Comparison of ENCODE assay signal across 9 mouse cellular contexts in the genomic region with DNA sequence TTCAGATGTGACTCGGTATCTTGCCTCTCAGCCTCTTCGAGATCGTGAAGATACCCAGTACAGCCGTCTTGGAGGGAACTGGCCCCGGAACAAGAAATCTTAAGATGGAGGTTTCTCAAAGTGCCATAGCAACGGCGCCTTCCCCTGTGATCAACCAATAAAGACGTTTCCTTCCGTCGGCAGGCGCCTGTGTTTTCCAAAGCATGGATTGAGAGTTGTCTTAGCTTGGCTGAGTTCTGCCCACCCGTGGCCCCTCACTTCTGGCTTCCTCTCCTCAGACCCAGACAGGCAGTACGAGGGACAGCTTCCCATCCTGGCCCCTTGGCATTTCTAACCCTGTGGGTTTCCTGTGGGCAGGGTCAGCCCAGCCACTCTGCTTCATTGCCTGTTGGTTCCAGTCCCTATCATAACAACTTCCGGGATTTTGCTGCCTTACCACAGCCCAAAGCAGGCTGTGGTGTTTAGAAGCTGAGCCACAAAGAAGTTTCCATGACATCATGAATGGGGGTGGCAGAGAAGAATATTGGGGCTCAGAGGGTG. TPM values are rescaled to one million over a fixed set of nuclear protein-coding genes. Genes with fewer than 3 reads are reported as not detected.
A peak's percentile ranks its signal among the peaks of the same experiment; 100 is the strongest.
DNase-seq lines count a peak whose midpoint lies in the region; ATAC-seq and TF ChIP-seq lines count a peak whose summit lies in the region.
"Had no signal": no experiment of that assay in that cellular context is flagged by ENCODE, and none has a peak within 500 bp of the region (broad histone marks: within the 10 kb centered on the region; RNA-seq: fewer than 3 reads in every experiment).

No protein-coding gene starts in this region.

- intact Hi-C loops in left cerebral cortex, postnatal 14 days (cut with DNase I): no loop called here

- 65% methylated on average over 14 of the region's 14 CpGs for WGBS in stomach, embryonic 14.5 days
- WGBS in stomach, postnatal 0 days: 68% methylated on average over 14 of the region's 14 CpGs
- 48% methylated on average over 14 of the region's 14 CpGs for WGBS in heart, embryonic 15.5 days

- H3K9ac ChIP-seq in stomach, embryonic 14.5 days (replicated peaks; ENCODE audit: low read depth, low read length): no peak overlapping the region
- no peak overlapping the region for H3K9ac ChIP-seq in stomach, postnatal 0 days (ENCODE audit: low read length)
- no peak overlapping the region for H3K9ac ChIP-seq in heart, embryonic 15.5 days

- ATAC-seq in stomach, embryonic 14.5 days (ENCODE audit: insufficient number of reproducible peaks, insufficient read depth, low FRiP score, low read depth): no peak
- ATAC-seq in stomach, postnatal 0 days (ENCODE audit: low FRiP score, low TSS enrichment): no peak
- no peak for ATAC-seq in heart, embryonic 15.5 days (replicated peaks; ENCODE audit: insufficient number of reproducible peaks, insufficient read depth, low FRiP score, low read depth)

- no peak overlapping the region for H3K27ac ChIP-seq in stomach, embryonic 14.5 days (ENCODE audit: low read length)
- no peak overlapping the region for H3K27ac ChIP-seq in stomach, postnatal 0 days (replicated peaks)
- H3K27ac ChIP-seq in heart, embryonic 15.5 days: peak overlapping the region; percentile 45; the same call in 1 of the 2 replicates

- TF ChIP-seq CTCF in stomach, postnatal 0 days (IDR thresholded peaks at IDR 0.05; ENCODE audit: low read depth): no peak

- H3K27me3 ChIP-seq in stomach, embryonic 14.5 days (ENCODE audit: control insufficient read depth, insufficient read depth, low read length): no peaks in the 10 kb centered on the region
- H3K27me3 ChIP-seq in stomach, postnatal 0 days (ENCODE audit: control insufficient read depth, insufficient read depth, low read length): no peaks in the 10 kb centered on the region
- no peaks in the 10 kb centered on the region for H3K27me3 ChIP-seq in heart, embryonic 15.5 days

- no peak for DNase-seq in stomach, postnatal 0 days (ENCODE audit: low spot score)
- DNase-seq in lung, postnatal 25 days (ENCODE audit: low spot score): peak; percentile 81
- peak; percentile 87 for DNase-seq in thymus, postnatal 25 days
- no peak for DNase-seq in cerebellum, adult 8-10 months
- DNase-seq in left cerebral cortex, adult 18-20 months (ENCODE audit: low spot score in 2 of 2): no peak
- DNase-seq in left cerebral cortex, postnatal 14 days (ENCODE audit: low spot score in 2 of 2): no peak

- 0 out of 2 replicates have a peak overlapping the region, but pooled peaks have one; percentile 3 for H3K4me2 ChIP-seq in stomach, embryonic 14.5 days (replicated peaks; ENCODE audit: low read depth, low read length)
- no peak overlapping the region for H3K4me2 ChIP-seq in stomach, postnatal 0 days (replicated peaks; ENCODE audit: low read depth)
- peak overlapping the region; percentile 18; the same call in 1 of the 2 replicates for H3K4me2 ChIP-seq in heart, embryonic 15.5 days

- no peak for TF ChIP-seq EP300 in stomach, postnatal 0 days (optimal IDR thresholded peaks at IDR 0.05)

- no peaks in the 10 kb centered on the region for H3K36me3 ChIP-seq in stomach, embryonic 14.5 days (ENCODE audit: control insufficient read depth, insufficient read depth, low read length)
- no peaks in the 10 kb centered on the region for H3K36me3 ChIP-seq in stomach, postnatal 0 days (ENCODE audit: control insufficient read depth, insufficient read depth, low read length)
- no peaks in the 10 kb centered on the region for H3K36me3 ChIP-seq in heart, embryonic 15.5 days

- no peaks in the 10 kb centered on the region for H3K9me3 ChIP-seq in stomach, embryonic 14.5 days (ENCODE audit: control insufficient read depth, low read depth, low read length)
- H3K9me3 ChIP-seq in stomach, postnatal 0 days (ENCODE audit: control insufficient read depth, low read length): no peaks in the 10 kb centered on the region
- H3K9me3 ChIP-seq in heart, embryonic 15.5 days (replicated peaks): no peaks in the 10 kb centered on the region

- no peak overlapping the region for H3K4me3 ChIP-seq in stomach, embryonic 14.5 days (ENCODE audit: low read depth, low read length)
- H3K4me3 ChIP-seq in stomach, postnatal 0 days (ENCODE audit: low read depth, low read length): no peak overlapping the region
- H3K4me3 ChIP-seq in heart, embryonic 15.5 days: 0 out of 2 replicates have a peak overlapping the region, but pooled peaks have one; percentile 7

- H3K4me1 ChIP-seq in stomach, embryonic 14.5 days (ENCODE audit: control insufficient read depth, insufficient read depth, low read length): no peaks in the 10 kb centered on the region
- no peaks in the 10 kb centered on the region for H3K4me1 ChIP-seq in stomach, postnatal 0 days (replicated peaks; ENCODE audit: control insufficient read depth, insufficient read depth)
- no peaks in the 10 kb centered on the region; the same call in 1 of the 2 replicates for H3K4me1 ChIP-seq in heart, embryonic 15.5 days (replicated peaks)

RNA-seq across cellular contexts. Expression of a gene that starts 4.7 kb away (rescaled TPM):
- polyA plus RNA-seq in stomach, embryonic 14.5 days (2014; fragmentation: Nextera tagmentation; extraction: Ambion mirVana): not detected in 2 replicates
- 0.15 TPM in 1 of 2 replicates, not detected in the other for polyA plus RNA-seq in stomach, postnatal 0 days (2015; fragmentation: Nextera tagmentation; extraction: Ambion mirVana)
- polyA plus RNA-seq in heart, embryonic 15.5 days (2015; fragmentation: Nextera tagmentation; extraction: Ambion mirVana): 1.4 and 16.0 TPM in 2 replicates
- not detected for total RNA-seq in left cerebral cortex, adult 18-20 months (2021)
- not detected for total RNA-seq in left cerebral cortex, postnatal 14 days (2021)
- polyA plus RNA-seq: neural tube, embryonic 14.5 days had no signal

RNA-seq across cellular contexts. Expression of a gene that starts 6.1 kb away (rescaled TPM):
- 0.33 TPM in 1 of 2 replicates, not detected in the other for polyA plus RNA-seq in stomach, embryonic 14.5 days (2014; fragmentation: Nextera tagmentation; extraction: Ambion mirVana)
- 0.16 and 0.39 TPM in 2 replicates for polyA plus RNA-seq in stomach, postnatal 0 days (2015; fragmentation: Nextera tagmentation; extraction: Ambion mirVana)
- 5.5 and 64.7 TPM in 2 replicates for polyA plus RNA-seq in heart, embryonic 15.5 days (2015; fragmentation: Nextera tagmentation; extraction: Ambion mirVana)
- total RNA-seq in left cerebral cortex, adult 18-20 months (2021): not detected
- total RNA-seq in left cerebral cortex, postnatal 14 days (2021): not detected
- polyA plus RNA-seq: neural tube, embryonic 14.5 days had no signal

RNA-seq across cellular contexts. Expression of a gene that starts 20.9 kb away (rescaled TPM):
- 32.7 and 39.6 TPM in 2 replicates for polyA plus RNA-seq in stomach, embryonic 14.5 days (2014; fragmentation: Nextera tagmentation; extraction: Ambion mirVana)
- 11.7 and 14.3 TPM in 2 replicates for polyA plus RNA-seq in stomach, postnatal 0 days (2015; fragmentation: Nextera tagmentation; extraction: Ambion mirVana)
- polyA plus RNA-seq in heart, embryonic 15.5 days (2015; fragmentation: Nextera tagmentation; extraction: Ambion mirVana): 14.7 and 17.6 TPM in 2 replicates
- total RNA-seq in left cerebral cortex, adult 18-20 months (2021): 10 to 100 TPM; 66.7 to 69.0 TPM
- total RNA-seq in left cerebral cortex, postnatal 14 days (2021): 10 to 100 TPM; 77.6 to 79.8 TPM

RNA-seq across cellular contexts. Expression of a gene that starts 23.1 kb away (rescaled TPM):
- polyA plus RNA-seq in stomach, embryonic 14.5 days (2014; fragmentation: Nextera tagmentation; extraction: Ambion mirVana): 0.41 TPM in 1 of 2 replicates, not detected in the other
- polyA plus RNA-seq in stomach, postnatal 0 days (2015; fragmentation: Nextera tagmentation; extraction: Ambion mirVana): 0.18 TPM in 1 of 2 replicates, not detected in the other
- 2.9 and 43.3 TPM in 2 replicates for polyA plus RNA-seq in heart, embryonic 15.5 days (2015; fragmentation: Nextera tagmentation; extraction: Ambion mirVana)
- not detected for total RNA-seq in left cerebral cortex, adult 18-20 months (2021)
- total RNA-seq in left cerebral cortex, postnatal 14 days (2021): not detected

RNA-seq across cellular contexts. Expression of a gene that starts 53.3 kb away (rescaled TPM):
- 27.2 and 28.6 TPM in 2 replicates for polyA plus RNA-seq in stomach, embryonic 14.5 days (2014; fragmentation: Nextera tagmentation; extraction: Ambion mirVana)
- polyA plus RNA-seq in stomach, postnatal 0 days (2015; fragmentation: Nextera tagmentation; extraction: Ambion mirVana): 38.1 and 45.4 TPM in 2 replicates
- polyA plus RNA-seq in heart, embryonic 15.5 days (2015; fragmentation: Nextera tagmentation; extraction: Ambion mirVana): 1.1 and 7.4 TPM in 2 replicates
- total RNA-seq in left cerebral cortex, adult 18-20 months (2021): 1 to 10 TPM; 1.9 TPM
- 1 to 10 TPM; 1.2 to 1.9 TPM for total RNA-seq in left cerebral cortex, postnatal 14 days (2021)
- polyA plus RNA-seq: neural tube, embryonic 14.5 days had no signal

Comparison
In these comparisons a context has a peak if more than half of its experiments do, and no peak if none do; other contexts are left out.
1. DNase-seq: peak in lung, postnatal 25 days (single experiment) and thymus, postnatal 25 days (single experiment); none in stomach, postnatal 0 days (single experiment), cerebellum, adult 8-10 months (single experiment), left cerebral cortex, adult 18-20 months (0 of 2) and left cerebral cortex, postnatal 14 days (0 of 2).